Mouse (Mus musculus) heart, adult 2 months (tissue): ENCODE data around the gene Ctf2.

Experiments
- CTCF ChIP-seq: fragments of 200-600 bp; IDR thresholded peaks from 2 replicates; pipeline ENCODE4 v1.8.1; 2022; ENCODE audit warnings: antibody characterized with exemption, mild to moderate bottlenecking, moderate library complexity
- EP300 ChIP-seq: fragments of 200-500 bp; IDR thresholded peaks from 2 replicates; pipeline ENCODE4 v1.6.1; 2011; ENCODE audit warnings: low read depth, low read length, control low read depth; ENCODE audit not compliant: insufficient read depth
- POLR2A ChIP-seq: fragments of 200-500 bp; IDR thresholded peaks from 2 replicates; pipeline ENCODE4 v1.6.1; 2011; ENCODE audit warnings: mild to moderate bottlenecking, low read depth, low read length, control low read depth; ENCODE audit not compliant: insufficient read depth

DNA sequence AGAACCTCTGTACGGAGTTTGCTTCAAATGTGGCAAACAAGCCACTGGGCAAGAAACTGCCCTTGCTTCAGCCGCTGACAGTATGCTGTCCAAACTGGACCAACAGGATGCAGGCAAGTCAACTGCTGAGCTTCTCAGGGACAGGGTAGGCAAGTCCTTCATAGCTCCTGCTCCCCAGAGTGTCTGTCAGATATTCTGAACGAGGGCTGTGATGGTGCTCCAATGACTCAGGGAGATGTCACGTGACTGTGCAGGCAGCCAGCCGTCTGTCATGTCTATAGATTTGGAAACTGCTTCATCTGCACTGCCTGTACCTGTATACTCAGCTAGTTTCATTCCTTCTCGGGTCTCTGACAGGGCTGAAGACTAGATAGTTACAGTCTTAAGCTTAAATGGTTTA lies 33.0 kb downstream of the Ctf2 start:
- TF ChIP-seq EP300 (no peak), CTCF (no peak), POLR2A (no peak)
